Mouse (Mus musculus) monocyte, adult 2 months (primary cell): Measurements from ENCODE around the gene Ctnnbip1.
"Not testable (repeated sequence)": the region's sequence is repeated elsewhere in the genome, so short reads cannot be mapped to it uniquely, and the experiment has no call there.

Experiments
- DNase-seq, 2 experiments: peaks; one replicate each; pipeline ENCODE4 v3.0.0; 2022; ENCODE audit warnings: low spot score in 2 of 2, low read depth in 1 of 2

Ctnnbip1 gene

DNA sequence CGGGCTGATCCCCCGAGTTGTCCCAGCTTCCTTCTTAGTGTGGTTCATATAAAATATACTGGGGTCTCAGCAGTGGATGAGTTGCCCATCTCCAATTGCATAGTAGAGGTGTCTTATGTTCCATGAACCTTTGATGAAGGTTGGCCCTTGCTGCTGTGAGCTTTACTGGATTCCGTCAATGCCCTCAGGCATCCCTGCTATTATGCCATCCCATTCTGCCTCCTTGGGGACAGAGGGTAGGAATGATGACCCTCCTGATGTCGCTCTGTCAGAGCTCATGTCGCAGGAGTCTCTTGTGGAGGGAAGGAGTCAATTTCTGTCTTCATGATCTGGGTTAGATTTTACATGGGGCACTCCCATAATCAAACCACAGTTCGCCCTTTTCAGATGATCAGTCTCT lies 95.5 kb downstream of the Ctnnbip1 start:
- DNase-seq, result not testable (repeated sequence)

DNA sequence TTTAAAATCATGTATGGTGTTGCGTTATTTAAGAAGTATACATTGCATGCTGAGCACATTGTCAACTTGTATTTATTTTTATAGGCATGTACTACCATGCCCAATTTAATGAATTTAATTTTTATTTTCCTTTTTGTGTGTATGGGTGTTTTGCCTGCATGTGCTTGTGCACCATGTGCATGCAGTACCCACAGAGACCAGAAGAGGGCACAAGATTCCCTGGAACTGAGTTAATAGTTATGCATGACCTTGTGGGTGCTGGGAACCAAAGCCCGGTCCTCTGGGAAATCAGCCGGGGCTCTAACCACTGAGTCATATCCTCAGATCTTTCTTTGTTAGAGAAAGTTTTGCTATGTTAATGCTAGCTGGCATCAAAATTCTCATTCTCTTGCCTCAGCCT lies 96.8 kb downstream of the Ctnnbip1 start:
- DNase-seq, result no peak
